Mouse (Mus musculus) forebrain, embryonic 13.5 days (tissue): ENCODE data around the gene Htra1. TPM values are rescaled to one million over a fixed set of nuclear protein-coding genes. Genes with fewer than 3 reads are reported as not detected.

Source experiments
- ATAC-seq: fragments of 200-750 bp; cut with Nextera tagmentation; 2 replicates; pipeline ENCODE4 v1.8.0; 2017
- H3K27ac ChIP-seq: fragments of 300-500 bp; sonication (generic); 2 replicates; pipeline ENCODE4 v1.5.1; 2015; ENCODE audit warnings: inconsistent platforms, mild to moderate bottlenecking, moderate library complexity
- H3K27me3 ChIP-seq: fragments of 300-500 bp; sonication (generic); 2 replicates; pipeline ENCODE4 v1.6.1; 2015; ENCODE audit warnings: mild to moderate bottlenecking, inconsistent platforms
- H3K36me3 ChIP-seq: fragments of 300-500 bp; sonication (generic); 2 replicates; pipeline ENCODE4 v1.6.1; 2015; ENCODE audit warnings: mild to moderate bottlenecking, inconsistent platforms; ENCODE audit not compliant: poor library complexity, severe bottlenecking
- H3K4me1 ChIP-seq: fragments of 300-500 bp; sonication (generic); 2 replicates; pipeline ENCODE4 v1.6.1; 2015; ENCODE audit warnings: inconsistent platforms
- H3K4me2 ChIP-seq: fragments of 300-500 bp; sonication (generic); 2 replicates; pipeline ENCODE4 v1.6.1; 2015; ENCODE audit warnings: inconsistent platforms, mild to moderate bottlenecking, moderate library complexity
- H3K4me3 ChIP-seq: fragments of 300-500 bp; sonication (generic); 2 replicates; pipeline ENCODE4 v1.5.1; 2015; ENCODE audit warnings: mild to moderate bottlenecking, inconsistent platforms
- H3K9ac ChIP-seq: fragments of 300-500 bp; sonication (generic); 2 replicates; pipeline ENCODE4 v1.6.1; 2015; ENCODE audit warnings: mild to moderate bottlenecking, inconsistent platforms
- H3K9me3 ChIP-seq: fragments of 300-500 bp; sonication (generic); replicated peaks from 2 replicates; pipeline ENCODE4 v1.6.1; 2016; ENCODE audit warnings: inconsistent platforms
- WGBS: fragments of 180-500 bp; shearing (Covaris S2); methylation state at CpG from one replicate; pipeline ENCODE4 v1.1.7; 2015; 5-methylcytosine and 5-hydroxymethylcytosine counted together
- polyA plus RNA-seq: library from polyadenylated mRNA; unstranded; fragments of >200 nt; fragmentation: Nextera tagmentation; extraction: Ambion mirVana; gene quantifications from 2 replicates; pipeline ENCODE4 v1.2.1, GENCODE M21; 2015

Gene Htra1
- polyA plus RNA-seq, 1 experiment from 2014 or later: 9.7 TPM

GRCm38 (mm10) chr7:130903505-130904074 lies 32.3 kb upstream of the Htra1 start:
- no peak for ATAC-seq
- Histone ChIP-seq H3K4me2 (no peak overlapping the region), H3K36me3 (peaks cover 21% of the 10 kb centered on the region), H3K9ac (no peak overlapping the region), H3K27me3 (no peaks in the 10 kb centered on the region), H3K4me1 (no peaks in the 10 kb centered on the region), H3K9me3 (no peaks in the 10 kb centered on the region), H3K4me3 (no peak overlapping the region), H3K27ac (no peak overlapping the region)
- WGBS: 90% methylated on average over 16 of the region's 16 CpGs

- WGBS: 91% methylated on average over 13 of the region's 13 CpGs
- no peaks in the 10 kb centered on the region for H3K4me1 ChIP-seq
- no peak overlapping the region for H3K4me3 ChIP-seq
- H3K4me2 ChIP-seq: no peak overlapping the region
- no peak for ATAC-seq
- H3K27me3 ChIP-seq: no peaks in the 10 kb centered on the region
- H3K9me3 ChIP-seq: no peaks in the 10 kb centered on the region
- H3K9ac ChIP-seq: no peak overlapping the region
- peaks cover 24% of the 10 kb centered on the region for H3K36me3 ChIP-seq
- no peak overlapping the region for H3K27ac ChIP-seq
Measured at GRCm38 (mm10) chr7:130904571-130905365, 31.1 kb upstream of the Htra1 start.

- no peak for ATAC-seq
- Histone ChIP-seq H3K9ac (no peak overlapping the region), H3K4me3 (no peak overlapping the region), H3K27ac (no peak overlapping the region), H3K27me3 (no peaks in the 10 kb centered on the region), H3K36me3 (peaks cover 10% of the 10 kb centered on the region), H3K4me2 (no peak overlapping the region), H3K4me1 (no peaks in the 10 kb centered on the region), H3K9me3 (no peaks in the 10 kb centered on the region)
- WGBS: 95% methylated on average over 14 of the region's 14 CpGs
Measured at GRCm38 (mm10) chr7:130910841-130911240, 25.1 kb upstream of the Htra1 start.

- no peaks in the 10 kb centered on the region for H3K9me3 ChIP-seq
- 58% methylated on average over 5 of the region's 5 CpGs for WGBS
- H3K27me3 ChIP-seq: no peaks in the 10 kb centered on the region
- H3K4me2 ChIP-seq: no peak overlapping the region
- ATAC-seq: no peak
- H3K4me3 ChIP-seq: no peak overlapping the region
- H3K36me3 ChIP-seq: peaks cover 7% of the 10 kb centered on the region
- H3K27ac ChIP-seq: no peak overlapping the region
- no peaks in the 10 kb centered on the region for H3K4me1 ChIP-seq
- no peak overlapping the region for H3K9ac ChIP-seq
Measured at GRCm38 (mm10) chr7:130914693-130915363, 21.1 kb upstream of the Htra1 start.

GRCm38 (mm10) chr7:130918260-130918659 lies 17.7 kb upstream of the Htra1 start:
- 44% methylated on average over 2 of the region's 2 CpGs for WGBS
- ATAC-seq: no peak
- no peak overlapping the region for H3K27ac ChIP-seq
- no peak overlapping the region for H3K9ac ChIP-seq
- no peaks in the 10 kb centered on the region for H3K4me1 ChIP-seq
- no peaks in the 10 kb centered on the region; the same call in 1 of the 2 replicates for H3K9me3 ChIP-seq
- H3K36me3 ChIP-seq: no peaks in the 10 kb centered on the region
- H3K4me2 ChIP-seq: no peak overlapping the region
- no peaks in the 10 kb centered on the region for H3K27me3 ChIP-seq
- H3K4me3 ChIP-seq: no peak overlapping the region

- 75% methylated on average over 13 of the region's 13 CpGs for WGBS
- no peaks in the 10 kb centered on the region for H3K36me3 ChIP-seq
- no peaks in the 10 kb centered on the region; the same call in 1 of the 2 replicates for H3K9me3 ChIP-seq
- no peak for ATAC-seq
- H3K4me3 ChIP-seq: no peak overlapping the region
- H3K27ac ChIP-seq: no peak overlapping the region
- H3K4me2 ChIP-seq: no peak overlapping the region
- H3K27me3 ChIP-seq: no peaks in the 10 kb centered on the region
- H3K4me1 ChIP-seq: no peaks in the 10 kb centered on the region
- no peak overlapping the region for H3K9ac ChIP-seq
Measured at GRCm38 (mm10) chr7:130922981-130923731, 12.8 kb upstream of the Htra1 start.

- ATAC-seq: no peak
- no peak overlapping the region for H3K4me3 ChIP-seq
- 65% methylated on average over 3 of the region's 3 CpGs for WGBS
Measured at GRCm38 (mm10) chr7:130930401-130930800, 5.5 kb upstream of the Htra1 start.

GRCm38 (mm10) chr7:130932921-130933320 lies 3.0 kb upstream of the Htra1 start:
- H3K27ac ChIP-seq: no peak overlapping the region
- H3K9ac ChIP-seq: no peak overlapping the region
- H3K4me3 ChIP-seq: no peak overlapping the region
- no peak overlapping the region for H3K4me2 ChIP-seq
- ATAC-seq: no peak
- WGBS: 89% methylated on average over 9 of the region's 9 CpGs
- H3K9me3 ChIP-seq: 0 out of 2 replicates have a peak, but pooled peaks cover 3% of the 10 kb centered on the region
- H3K4me1 ChIP-seq: peaks cover 17% of the 10 kb centered on the region
- no peaks in the 10 kb centered on the region for H3K36me3 ChIP-seq
- peaks cover 56% of the 10 kb centered on the region for H3K27me3 ChIP-seq

More at GRCm38 (mm10) chr7:130930401-130930800, 5.5 kb upstream of the Htra1 start:
- Histone ChIP-seq H3K4me1 (peaks cover 2% of the 10 kb centered on the region; the same call in 1 of the 2 replicates), H3K9ac (no peak overlapping the region), H3K9me3 (0 out of 2 replicates have a peak, but pooled peaks cover 3% of the 10 kb centered on the region), H3K4me2 (no peak overlapping the region), H3K36me3 (no peaks in the 10 kb centered on the region), H3K27me3 (peaks cover 31% of the 10 kb centered on the region), H3K27ac (no peak overlapping the region)

- ATAC-seq: no peak
- WGBS: 89% methylated on average over 4 of the region's 4 CpGs
- Histone ChIP-seq H3K36me3 (no peaks in the 10 kb centered on the region), H3K4me2 (no peak overlapping the region), H3K9me3 (0 out of 2 replicates have a peak, but pooled peaks cover 3% of the 10 kb centered on the region), H3K27ac (no peak overlapping the region), H3K4me1 (peaks cover 17% of the 10 kb centered on the region), H3K4me3 (no peak overlapping the region), H3K27me3 (peaks cover 69% of the 10 kb centered on the region), H3K9ac (no peak overlapping the region)
Measured at GRCm38 (mm10) chr7:130934654-130935053, 1.3 kb upstream of the Htra1 start.

GRCm38 (mm10) chr7:130935421-130935792 lies 504 bp upstream of the Htra1 start:
- Histone ChIP-seq H3K4me1 (peaks cover 17% of the 10 kb centered on the region), H3K4me2 (peak overlapping the region; percentile 75), H3K36me3 (no peaks in the 10 kb centered on the region), H3K9me3 (0 out of 2 replicates have a peak, but pooled peaks cover 3% of the 10 kb centered on the region), H3K27me3 (peaks cover 69% of the 10 kb centered on the region), H3K9ac (no peak overlapping the region), H3K4me3 (peak overlapping the region; percentile 49), H3K27ac (no peak overlapping the region)
- no peak for ATAC-seq
- 10% methylated on average over 16 of the region's 16 CpGs for WGBS

- no peak overlapping the region for H3K27ac ChIP-seq
Measured at GRCm38 (mm10) chr7:130936472-130936951, 601 bp downstream of the Htra1 start.

More at GRCm38 (mm10) chr7:130936472-130936951, 601 bp downstream of the Htra1 start:
- peaks cover 69% of the 10 kb centered on the region for H3K27me3 ChIP-seq
- H3K4me1 ChIP-seq: peaks cover 17% of the 10 kb centered on the region
- WGBS: under 1% methylated on average over 48 of the region's 49 CpGs
- peak overlapping the region; percentile 59 for H3K9ac ChIP-seq
- peak overlapping the region; percentile 75 for H3K4me2 ChIP-seq
- H3K4me3 ChIP-seq: peak overlapping the region; percentile 49
- ATAC-seq: peak; percentile 65
- H3K36me3 ChIP-seq: no peaks in the 10 kb centered on the region
- 0 out of 2 replicates have a peak, but pooled peaks cover 3% of the 10 kb centered on the region for H3K9me3 ChIP-seq
